Mouse (Mus musculus) adipocyte (in vitro differentiated cells): ENCODE results near the gene Mto1.
A peak's percentile ranks its signal among the peaks of the same experiment; 100 is the strongest.

ENCODE experiments used
- DNase-seq: peaks from one replicate; pipeline ENCODE4 v3.0.0-alpha.2; 2016; ENCODE audit warnings: low spot score

The Mto1 gene

GRCm38 (mm10) chr9:78447973-78448873 lies at the start of gene Mto1, which contains the start of gene Gm17324:
Mto1 (plus strand) TSS chr9:78448208.
Gm17324 (minus strand) TSS chr9:78448786.
- peak; percentile 90 for DNase-seq

GRCm38 (mm10) chr9:78400570-78400969 lies 47.4 kb upstream of the Mto1 start:
- no peak for DNase-seq

- DNase-seq, result no peak
These were observed 46.4 kb upstream of the Mto1 start for GRCm38 (mm10) chr9:78401596-78401995.

- DNase-seq, result no peak
These were observed 20.6 kb upstream of the Mto1 start for GRCm38 (mm10) chr9:78427362-78427781.

GRCm38 (mm10) chr9:78428185-78428584 lies 19.8 kb upstream of the Mto1 start:
- DNase-seq, result no peak

GRCm38 (mm10) chr9:78428870-78429432 lies 19.1 kb upstream of the Mto1 start:
- DNase-seq, result no peak

GRCm38 (mm10) chr9:78429551-78429950 lies 18.5 kb upstream of the Mto1 start:
- DNase-seq, result no peak

- DNase-seq, result no peak
These were observed 17.5 kb upstream of the Mto1 start for GRCm38 (mm10) chr9:78430486-78430885.

- no peak for DNase-seq
These were observed 15.5 kb upstream of the Mto1 start for GRCm38 (mm10) chr9:78432471-78432870.

- DNase-seq, result no peak
These were observed 8.6 kb upstream of the Mto1 start for GRCm38 (mm10) chr9:78439426-78439825.

- DNase-seq, result no peak
These were observed 5.8 kb upstream of the Mto1 start for GRCm38 (mm10) chr9:78442237-78442578.

- DNase-seq, result peak; percentile 53
These were observed 5.2 kb upstream of the Mto1 start, which contains the start of gene Cgas for GRCm38 (mm10) chr9:78442579-78443392. Cgas (minus strand) TSS chr9:78443237.

GRCm38 (mm10) chr9:78447606-78447972 lies 419 bp upstream of the Mto1 start:
- no peak for DNase-seq

- no peak for DNase-seq
These were observed 2.4 kb downstream of the Mto1 start for GRCm38 (mm10) chr9:78450404-78450803.

GRCm38 (mm10) chr9:78451382-78451781 lies 3.4 kb downstream of the Mto1 start:
- DNase-seq, result no peak

- DNase-seq, result no peak
These were observed 9.0 kb downstream of the Mto1 start for GRCm38 (mm10) chr9:78457026-78457425.

GRCm38 (mm10) chr9:78463337-78463736 lies 15.3 kb downstream of the Mto1 start:
- DNase-seq, result no peak

- no peak for DNase-seq
These were observed 17.7 kb downstream of the Mto1 start for GRCm38 (mm10) chr9:78465725-78466124.

GRCm38 (mm10) chr9:78473588-78473987 lies 25.6 kb downstream of the Mto1 start:
- no peak for DNase-seq

- DNase-seq, result no peak
These were observed 26.3 kb downstream of the Mto1 start for GRCm38 (mm10) chr9:78474270-78474669.

- no peak for DNase-seq
These were observed 26.9 kb downstream of the Mto1 start for GRCm38 (mm10) chr9:78474771-78475382.

- no peak for DNase-seq
These were observed 27.4 kb downstream of the Mto1 start for GRCm38 (mm10) chr9:78475383-78475780.
